Mouse (Mus musculus) ovary, adult 18-20 months (tissue): ENCODE measurements around the gene Depdc7.
A peak's percentile ranks its signal among the peaks of the same experiment; 100 is the strongest.

ENCODE experiments used
- DNase-seq: peaks from one replicate; pipeline ENCODE4 v3.0.0; 2022; ENCODE audit warnings: low spot score, mixed read lengths

The Depdc7 gene

DNA sequence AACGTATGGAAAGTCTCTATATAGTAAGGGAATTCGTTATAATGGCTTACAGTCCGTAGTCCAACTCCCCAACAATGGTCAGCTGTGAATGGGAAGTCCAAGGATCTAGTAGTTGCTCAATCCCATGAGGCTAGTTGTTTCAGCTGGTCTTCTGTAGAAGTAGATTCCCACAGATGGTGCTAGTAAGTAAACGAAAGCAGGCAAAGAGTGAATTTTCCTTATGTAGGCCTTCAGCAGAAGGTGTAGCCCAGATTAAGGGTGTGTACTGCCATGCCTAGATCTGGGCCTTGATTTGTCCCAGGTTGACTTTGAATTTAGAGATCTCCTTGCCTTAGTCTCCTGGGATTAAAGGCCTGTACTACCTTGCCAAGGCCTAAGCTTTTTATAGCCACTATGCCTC lies 26.4 kb downstream of the Depdc7 start, which contains the start of gene Pin1rt1:
Gene Pin1rt1 (minus strand): TSS at position 101 of the 400 bp plus-strand sequence.
- no peak for DNase-seq

DNA sequence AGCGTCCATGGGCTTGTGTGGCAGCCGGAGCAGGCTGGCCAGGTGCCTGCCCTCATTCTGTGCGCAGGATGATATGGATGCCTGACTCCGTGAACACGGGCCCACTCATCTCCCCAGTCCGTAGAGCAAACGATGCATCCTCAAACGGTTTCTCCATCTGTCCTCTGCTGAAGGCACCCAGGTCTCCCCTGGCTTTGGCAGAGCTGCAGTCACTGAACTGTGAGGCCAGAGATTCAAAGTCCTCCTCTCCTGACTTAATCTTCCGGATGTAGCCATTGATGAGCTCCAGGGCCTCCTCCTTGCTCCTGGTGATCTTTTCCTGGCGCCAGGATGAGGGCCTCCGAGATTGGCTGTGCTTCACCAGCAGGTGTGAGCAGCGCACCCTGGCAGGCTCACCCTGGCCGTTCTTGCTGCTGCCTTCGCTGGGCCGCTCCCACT lies 28.4 kb downstream of the Depdc7 start:
- DNase-seq = no peak

DNA sequence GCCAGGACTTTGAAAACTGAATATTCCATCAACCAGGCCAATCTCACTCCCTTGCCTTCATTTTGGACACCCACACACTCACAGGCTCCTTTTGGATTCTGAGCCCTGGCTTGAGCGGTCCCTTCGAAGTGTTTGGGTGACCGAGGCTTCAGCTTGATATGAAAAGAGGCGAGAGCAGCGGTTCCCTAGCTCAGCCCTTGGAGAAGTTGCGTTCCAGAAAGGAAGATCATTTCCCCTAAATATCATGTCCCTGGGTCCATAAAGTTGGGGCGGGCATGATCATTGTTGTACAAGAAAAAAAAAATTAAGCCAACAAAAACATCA lies 30.2 kb downstream of the Depdc7 start:
- no peak for DNase-seq

DNA sequence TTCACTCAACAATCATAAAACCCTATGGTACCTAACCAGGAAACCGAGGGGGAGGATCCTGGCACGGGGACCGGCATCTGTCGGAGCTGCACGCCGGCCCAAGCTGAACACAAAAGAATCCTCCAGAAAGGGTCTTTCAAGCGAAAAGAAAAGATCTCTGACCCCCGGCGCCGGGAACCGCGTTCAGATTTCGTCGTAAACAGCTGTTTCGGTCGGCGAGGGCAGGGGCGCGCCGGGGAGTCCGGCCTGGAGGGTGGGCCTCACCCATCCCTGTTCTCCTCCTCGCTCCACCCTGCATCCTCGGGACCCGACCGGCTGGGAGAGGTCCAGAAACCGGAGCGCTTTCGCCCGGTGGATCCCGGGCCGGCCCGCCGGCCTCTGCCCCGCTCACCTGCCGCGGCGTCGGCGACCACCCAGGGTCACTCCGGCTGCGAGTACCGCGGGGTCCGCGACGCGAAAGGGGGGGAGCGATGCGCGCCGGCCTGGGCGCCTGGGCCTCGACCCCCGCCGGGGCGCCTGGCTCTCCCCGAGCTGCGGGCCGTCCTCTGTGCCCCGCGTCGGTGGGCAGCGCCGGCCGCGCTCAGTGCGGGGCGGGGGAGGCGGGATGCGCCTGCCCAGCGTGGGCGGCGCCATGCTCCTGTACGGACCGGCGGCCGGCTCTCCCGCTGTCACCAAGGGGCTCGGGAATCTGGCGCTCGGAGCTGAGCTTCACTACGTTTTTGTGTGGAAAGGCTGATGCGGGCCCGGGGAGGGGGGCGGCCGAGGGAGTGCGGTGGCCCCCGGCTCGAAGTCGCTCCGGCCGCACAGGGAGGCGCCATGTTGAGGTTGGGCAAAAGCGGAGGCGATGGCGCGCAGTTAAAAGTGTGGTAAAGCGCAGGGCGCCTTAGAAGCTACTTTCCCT lies 30.8 kb downstream of the Depdc7 start, which contains the start of gene Tcp11l1:
Gene Tcp11l1 (minus strand): TSS at position 585 of the 901 bp plus-strand sequence.
- DNase-seq = peak; percentile 28

DNA sequence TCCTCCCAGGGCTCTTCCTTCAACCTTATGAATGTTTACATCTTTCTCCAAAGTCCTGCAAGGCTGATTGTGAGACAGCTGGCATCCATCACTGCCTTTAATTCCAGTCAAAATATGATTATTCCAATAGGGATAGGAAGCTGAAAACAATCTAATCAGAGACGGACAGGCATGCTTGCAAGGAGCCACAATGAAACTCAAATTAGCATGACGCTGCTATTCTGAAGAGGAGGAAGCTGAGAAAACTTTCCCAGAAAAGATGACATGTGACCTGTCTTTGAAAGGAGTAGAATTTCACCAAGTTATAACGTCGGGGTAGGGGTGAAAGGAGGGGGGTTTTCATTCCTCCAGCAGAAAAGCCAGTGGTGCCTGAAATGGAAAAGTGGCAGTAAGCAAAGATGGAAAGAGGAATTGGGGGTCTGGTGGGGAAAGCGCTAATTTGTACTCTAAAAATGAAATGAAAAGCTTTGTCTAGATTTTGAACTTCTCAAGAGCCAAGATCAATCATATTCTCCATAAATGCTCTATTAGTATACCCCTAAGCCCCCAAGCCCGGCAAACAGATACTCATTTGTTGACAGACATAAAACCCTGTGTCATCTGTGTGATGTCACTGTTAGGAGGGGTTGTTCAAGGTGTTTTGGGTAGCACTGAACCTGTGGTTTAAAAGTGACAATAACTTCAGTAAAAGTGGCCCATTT lies 31.9 kb downstream of the Depdc7 start:
- DNase-seq = no peak

DNA sequence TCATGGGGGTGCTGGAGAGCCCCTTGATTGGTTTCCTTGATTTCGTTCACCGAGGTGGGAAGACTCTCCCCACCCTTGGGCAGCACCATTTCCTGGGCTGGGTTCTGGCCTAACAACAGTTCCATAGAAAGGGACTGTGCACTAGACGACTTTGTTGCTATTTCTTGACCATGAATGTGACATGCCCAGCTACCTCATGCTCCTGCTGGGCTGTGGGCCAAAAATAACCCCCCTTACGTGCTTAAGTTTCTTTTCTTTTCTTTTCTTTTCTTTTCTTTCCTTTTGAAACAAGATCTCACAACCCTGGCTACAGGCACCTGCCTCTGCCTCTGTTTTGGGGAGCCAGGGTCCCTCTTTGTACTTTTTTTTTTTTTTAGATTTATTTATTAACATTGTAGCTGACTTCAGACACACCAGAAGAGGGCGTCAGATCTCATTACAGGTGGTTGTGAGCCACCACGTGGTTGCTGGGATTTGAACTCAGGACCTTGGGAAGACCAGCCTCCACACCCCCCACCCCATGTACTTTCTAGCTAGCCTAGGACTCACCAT lies 32.8 kb downstream of the Depdc7 start:
- DNase-seq = no peak

DNA sequence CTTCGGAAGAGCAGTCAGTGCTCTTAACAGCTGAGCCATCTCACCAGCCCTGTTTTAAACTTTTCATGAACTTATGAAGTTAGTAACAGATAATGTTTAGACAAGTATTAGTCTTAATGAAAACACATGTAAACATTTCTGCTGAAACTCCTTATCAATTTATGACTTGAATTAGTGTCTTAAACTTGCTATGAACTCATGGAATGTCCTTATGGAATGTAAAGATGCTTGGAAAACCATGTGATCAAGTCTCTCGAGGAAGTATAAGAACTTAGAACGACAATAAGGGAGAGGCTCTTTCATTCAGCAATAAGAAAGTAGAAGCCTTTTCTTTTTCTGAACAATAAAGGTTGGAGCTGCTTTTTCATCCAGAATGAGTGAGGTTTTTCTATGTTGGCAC lies 38.3 kb downstream of the Depdc7 start:
- no peak for DNase-seq

DNA sequence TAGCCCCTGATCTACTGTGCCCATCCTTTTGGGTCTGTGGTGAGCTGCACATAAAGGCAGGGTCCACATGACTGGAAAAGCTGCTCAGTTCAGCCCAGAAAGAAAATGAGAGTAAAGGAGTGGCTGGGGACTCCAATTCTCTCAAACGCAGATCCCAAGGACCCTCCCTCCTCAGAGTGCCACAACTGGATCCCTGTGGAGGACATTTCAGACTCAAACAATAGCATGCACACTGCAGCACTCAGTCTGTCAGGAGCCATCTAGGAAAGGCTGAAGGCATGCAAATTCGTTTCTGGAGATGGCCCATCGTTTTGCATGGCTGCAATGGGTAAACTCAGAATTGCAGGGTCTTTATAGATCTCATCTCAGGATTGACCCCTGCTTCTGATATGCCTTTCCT lies 39.5 kb downstream of the Depdc7 start:
- no peak for DNase-seq

DNA sequence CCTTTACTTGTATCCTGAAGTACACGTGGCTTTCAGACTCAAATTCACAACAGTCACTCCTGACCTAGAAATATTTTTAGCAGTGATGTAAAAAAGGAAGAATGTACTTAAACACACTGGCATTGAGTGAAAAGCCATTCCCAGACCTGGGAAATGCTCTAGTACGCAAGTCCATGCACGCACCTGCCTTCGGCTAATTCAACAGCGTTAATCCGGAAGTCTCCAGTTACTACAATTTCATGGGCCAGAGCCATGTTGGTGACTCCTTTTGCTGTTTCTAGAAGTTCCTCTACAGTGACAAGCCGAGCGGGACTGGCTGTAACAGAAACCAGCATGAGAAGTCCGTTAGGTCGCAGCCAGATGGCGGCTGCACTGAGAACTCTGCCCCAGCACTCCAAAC lies 43.0 kb downstream of the Depdc7 start:
- no peak for DNase-seq

DNA sequence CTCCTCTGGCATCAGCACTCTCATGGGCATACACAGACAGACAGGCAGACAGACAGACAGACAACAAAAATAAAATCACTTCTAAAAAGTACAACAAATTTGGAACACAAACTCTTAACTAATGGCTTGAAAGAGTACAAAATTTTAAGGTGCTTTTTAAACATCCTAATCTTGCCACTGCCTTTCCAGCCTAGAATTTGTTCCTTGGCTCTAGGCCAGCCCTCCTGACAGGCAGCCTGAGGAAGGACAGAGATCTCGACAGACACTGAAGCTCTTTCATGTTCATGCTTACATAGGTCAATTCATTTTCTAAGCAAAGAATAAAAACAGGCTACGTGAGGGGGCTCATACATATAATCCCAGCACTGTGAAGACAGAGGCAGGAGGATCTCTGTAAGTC lies 50.1 kb downstream of the Depdc7 start:
- DNase-seq = no peak

DNA sequence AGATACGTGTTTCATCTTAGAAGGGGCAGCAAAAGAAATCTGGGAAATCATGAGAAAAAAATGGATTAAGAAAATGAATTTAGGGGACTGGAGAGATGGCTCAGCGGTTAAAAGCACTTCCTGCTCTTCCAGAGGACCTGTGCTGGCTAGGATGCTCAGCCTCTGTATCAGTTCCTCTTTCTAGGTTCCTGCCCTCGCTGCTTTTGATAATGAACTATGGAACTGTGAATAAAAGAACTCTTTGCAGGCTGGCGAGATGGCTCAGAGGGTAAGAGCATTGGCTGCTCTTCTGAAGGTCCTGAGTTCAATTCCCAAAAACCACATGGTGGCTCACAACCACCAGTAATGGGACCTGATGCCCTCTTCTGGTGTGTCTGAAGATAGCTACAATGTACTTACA lies 52.0 kb downstream of the Depdc7 start:
- DNase-seq = no peak

DNA sequence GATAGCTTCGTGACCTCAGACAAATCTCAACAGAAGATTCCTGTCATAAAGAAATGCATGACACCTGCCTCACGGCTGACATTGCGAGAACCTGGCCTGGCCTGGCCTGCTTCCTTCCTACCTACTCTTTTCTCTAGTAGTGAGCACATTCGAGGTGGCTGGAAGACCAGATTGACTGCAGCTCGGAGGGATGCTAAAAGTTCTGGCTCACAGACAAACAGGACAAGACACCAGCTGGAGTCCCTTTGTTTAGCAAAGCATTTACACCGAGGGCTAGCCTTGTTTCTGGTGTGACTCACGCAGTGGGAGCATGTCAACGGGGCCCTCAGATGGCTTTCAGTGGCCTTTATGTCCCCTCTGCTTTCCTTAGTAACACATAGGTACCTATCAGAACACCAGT lies 54.0 kb downstream of the Depdc7 start:
- DNase-seq = no peak

DNA sequence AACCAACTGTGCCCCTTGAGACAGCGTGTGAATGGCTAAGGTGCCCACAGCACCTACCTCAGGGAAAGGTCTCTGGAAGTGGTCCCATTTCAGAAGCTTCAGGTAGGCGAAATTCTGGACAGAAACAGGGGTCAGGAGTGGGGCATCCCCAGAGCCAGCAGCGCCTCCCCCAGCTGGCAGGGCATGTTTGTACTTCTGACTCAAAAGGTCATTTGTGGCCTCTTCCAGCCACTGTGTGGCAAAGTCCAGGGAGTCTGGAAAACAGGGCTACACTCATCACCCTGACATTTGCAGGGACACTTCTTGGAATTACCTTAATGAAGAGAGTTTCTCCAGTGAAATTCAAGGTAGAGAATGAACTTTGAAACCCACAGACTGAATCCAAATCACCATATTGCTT lies 54.4 kb downstream of the Depdc7 start:
- DNase-seq = no peak

DNA sequence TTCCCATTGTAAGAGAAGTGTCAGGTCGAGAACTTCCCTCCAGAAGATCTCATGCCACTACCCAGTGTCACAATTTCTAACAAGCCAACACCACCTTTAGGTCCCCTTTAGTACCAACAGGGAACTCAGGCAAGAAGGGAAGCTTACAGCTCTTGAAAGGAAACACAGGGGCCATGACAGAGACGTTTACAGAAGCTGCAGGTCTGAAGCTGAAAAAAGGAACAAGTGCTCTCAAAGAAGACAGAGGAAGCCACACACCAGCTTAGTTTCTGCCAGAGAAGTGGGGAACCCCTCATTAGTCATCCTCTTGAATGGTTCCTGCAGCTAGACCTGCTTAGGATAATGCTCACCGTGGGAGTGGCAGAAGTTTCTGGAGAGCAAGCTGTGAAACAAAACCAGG lies 55.4 kb downstream of the Depdc7 start:
- DNase-seq = no peak

DNA sequence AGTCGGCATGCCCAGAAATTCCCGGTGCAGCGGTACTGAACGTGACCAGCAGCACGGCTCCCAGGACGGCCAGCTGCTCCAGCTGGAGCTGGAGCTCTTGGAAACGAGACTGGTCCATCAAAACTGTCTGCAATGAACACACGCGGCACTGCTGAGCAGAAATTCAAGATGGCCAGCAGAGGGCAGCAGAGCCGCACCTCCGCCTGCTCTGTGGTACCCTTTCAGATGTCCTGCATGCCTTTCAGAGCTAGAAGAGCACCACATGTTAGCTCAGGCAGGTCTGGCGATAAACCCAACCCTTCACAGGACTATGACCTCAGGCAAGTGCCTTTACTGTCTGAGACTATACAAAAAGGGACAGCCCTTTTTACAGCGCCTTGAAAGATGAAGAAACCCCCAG lies 57.3 kb downstream of the Depdc7 start:
- DNase-seq = peak; percentile 48

DNA sequence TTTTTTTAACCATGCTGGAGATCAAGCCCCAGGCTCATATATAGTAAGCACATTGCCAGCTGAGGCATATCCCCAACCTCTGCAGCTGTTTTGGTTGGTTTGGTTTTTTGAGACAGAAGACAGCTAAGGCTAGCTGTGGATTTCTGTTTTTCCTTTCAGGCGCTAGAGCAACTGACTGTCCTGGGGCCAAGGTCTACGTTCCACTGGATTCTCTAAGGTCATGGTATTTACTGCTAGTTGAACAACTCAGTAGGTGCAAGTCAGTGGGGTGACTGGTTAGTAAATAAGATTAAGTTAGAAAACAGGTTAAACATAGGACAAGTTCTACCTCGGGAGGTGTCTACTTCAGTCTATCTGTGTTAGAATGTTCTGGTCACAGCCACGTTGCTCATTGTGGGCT lies 57.9 kb downstream of the Depdc7 start:
- no peak for DNase-seq

DNA sequence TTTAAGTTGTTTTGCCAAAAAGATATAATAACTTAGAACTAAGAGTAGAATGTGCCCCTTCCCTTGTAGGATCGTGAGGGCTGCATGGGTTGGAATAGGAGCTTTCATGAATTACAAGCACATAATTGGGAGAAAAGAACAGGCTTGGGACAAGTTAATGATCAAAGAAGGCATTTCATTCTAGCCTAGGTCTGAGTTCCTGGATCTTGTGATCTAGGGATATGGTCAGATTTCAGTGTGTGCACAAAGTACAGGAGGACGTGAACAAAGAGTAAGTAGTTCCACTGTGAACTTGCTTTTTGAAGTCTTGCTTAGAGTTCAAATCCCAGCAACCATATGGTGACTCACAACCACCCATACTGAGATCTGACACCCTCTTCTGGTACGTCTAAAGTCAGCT lies 65.4 kb downstream of the Depdc7 start:
- DNase-seq = no peak
